Mouse (Mus musculus): ENCODE results near the gene Zdhhc24. TPM values are rescaled to one million over a fixed set of nuclear protein-coding genes. Genes with fewer than 3 reads are reported as not detected.

Zdhhc24 gene
- polyA plus RNA-seq, 1 experiment, result 41.3 TPM

GRCm38 (mm10) chr19:4876241-4876640 is 2.2 kb upstream of the Zdhhc24 start:
- H3K27ac ChIP-seq (ENCODE audit: insufficient read depth, low read length), result no peak overlapping the region
- no peak for TF ChIP-seq POLR2A (IDR thresholded peaks at IDR 0.05; ENCODE audit: extremely low read depth, insufficient read depth, low read length)
- TF ChIP-seq CTCF (IDR thresholded peaks at IDR 0.05; ENCODE audit: extremely low read depth, insufficient read depth, low read length), result no peak
- no peak overlapping the region for H3K4me3 ChIP-seq (ENCODE audit: insufficient read depth, low read length)
- H3K4me1 ChIP-seq (ENCODE audit: control insufficient read depth, insufficient read depth, low read length), result peaks cover 3% of the 10 kb centered on the region; the same call in 1 of the 2 replicates

GRCm38 (mm10) chr19:4876755-4877154 is 1.7 kb upstream of the Zdhhc24 start:
- Histone ChIP-seq H3K4me1 (ENCODE audit: control insufficient read depth, insufficient read depth, low read length) (peaks cover 3% of the 10 kb centered on the region; the same call in 1 of the 2 replicates), H3K4me3 (ENCODE audit: insufficient read depth, low read length) (no peak overlapping the region), H3K27ac (ENCODE audit: insufficient read depth, low read length) (no peak overlapping the region)
- TF ChIP-seq CTCF (IDR thresholded peaks at IDR 0.05; ENCODE audit: extremely low read depth, insufficient read depth, low read length), result no peak
- no peak for TF ChIP-seq POLR2A (IDR thresholded peaks at IDR 0.05; ENCODE audit: extremely low read depth, insufficient read depth, low read length)

- Histone ChIP-seq H3K27ac (ENCODE audit: insufficient read depth, low read length) (0 out of 2 replicates have a peak within 1 kb of the TSS, but pooled peaks have one; percentile 23), H3K4me1 (ENCODE audit: control insufficient read depth, insufficient read depth, low read length) (peaks cover 3% of the 10 kb centered on the region; the same call in 1 of the 2 replicates), H3K4me3 (ENCODE audit: insufficient read depth, low read length) (peak within 1 kb of the TSS; percentile 84)
- TF ChIP-seq POLR2A (IDR thresholded peaks at IDR 0.05; ENCODE audit: extremely low read depth, insufficient read depth, low read length), result no peak
These were observed 683 bp upstream of the Zdhhc24 start, which contains the start of gene Actn3 for GRCm38 (mm10) chr19:4877785-4878184. Actn3 (minus strand) TSS chr19:4877909.

GRCm38 (mm10) chr19:4879324-4879703 is 846 bp downstream of the Zdhhc24 start:
- Histone ChIP-seq H3K4me3 (ENCODE audit: insufficient read depth, low read length) (peak overlapping the region; percentile 84), H3K27ac (ENCODE audit: insufficient read depth, low read length) (no peak overlapping the region), H3K4me1 (ENCODE audit: control insufficient read depth, insufficient read depth, low read length) (peaks cover 3% of the 10 kb centered on the region; the same call in 1 of the 2 replicates)
- TF ChIP-seq POLR2A (IDR thresholded peaks at IDR 0.05; ENCODE audit: extremely low read depth, insufficient read depth, low read length), result no peak
- no peak for TF ChIP-seq CTCF (IDR thresholded peaks at IDR 0.05; ENCODE audit: extremely low read depth, insufficient read depth, low read length)

GRCm38 (mm10) chr19:4883961-4884360 is 5.5 kb downstream of the Zdhhc24 start:
- no peak for TF ChIP-seq CTCF (IDR thresholded peaks at IDR 0.05; ENCODE audit: extremely low read depth, insufficient read depth, low read length)
- TF ChIP-seq POLR2A (IDR thresholded peaks at IDR 0.05; ENCODE audit: extremely low read depth, insufficient read depth, low read length), result no peak
- H3K27ac ChIP-seq (ENCODE audit: insufficient read depth, low read length), result no peak overlapping the region
- peaks cover 2% of the 10 kb centered on the region; the same call in 1 of the 2 replicates for H3K4me1 ChIP-seq (ENCODE audit: control insufficient read depth, insufficient read depth, low read length)
- H3K4me3 ChIP-seq (ENCODE audit: insufficient read depth, low read length), result no peak overlapping the region

GRCm38 (mm10) chr19:4889791-4890190 is 11.3 kb downstream of the Zdhhc24 start:
- Histone ChIP-seq H3K4me1 (ENCODE audit: control insufficient read depth, insufficient read depth, low read length) (no peaks in the 10 kb centered on the region), H3K4me3 (ENCODE audit: insufficient read depth, low read length) (no peak overlapping the region), H3K27ac (ENCODE audit: insufficient read depth, low read length) (no peak overlapping the region)
- TF ChIP-seq POLR2A (IDR thresholded peaks at IDR 0.05; ENCODE audit: extremely low read depth, insufficient read depth, low read length) (no peak), CTCF (IDR thresholded peaks at IDR 0.05; ENCODE audit: extremely low read depth, insufficient read depth, low read length) (no peak)

GRCm38 (mm10) chr19:4891798-4892197 is 13.3 kb downstream of the Zdhhc24 start:
- no peak for TF ChIP-seq CTCF (IDR thresholded peaks at IDR 0.05; ENCODE audit: extremely low read depth, insufficient read depth, low read length)
- TF ChIP-seq POLR2A (IDR thresholded peaks at IDR 0.05; ENCODE audit: extremely low read depth, insufficient read depth, low read length), result no peak
- H3K27ac ChIP-seq (ENCODE audit: insufficient read depth, low read length), result no peak overlapping the region
- no peaks in the 10 kb centered on the region for H3K4me1 ChIP-seq (ENCODE audit: control insufficient read depth, insufficient read depth, low read length)
- no peak overlapping the region for H3K4me3 ChIP-seq (ENCODE audit: insufficient read depth, low read length)

- Histone ChIP-seq H3K4me3 (ENCODE audit: insufficient read depth, low read length) (no peak overlapping the region), H3K4me1 (ENCODE audit: control insufficient read depth, insufficient read depth, low read length) (no peaks in the 10 kb centered on the region), H3K27ac (ENCODE audit: insufficient read depth, low read length) (no peak overlapping the region)
- TF ChIP-seq CTCF (IDR thresholded peaks at IDR 0.05; ENCODE audit: extremely low read depth, insufficient read depth, low read length) (no peak), POLR2A (IDR thresholded peaks at IDR 0.05; ENCODE audit: extremely low read depth, insufficient read depth, low read length) (no peak)
These were observed 18.5 kb downstream of the Zdhhc24 start for GRCm38 (mm10) chr19:4896780-4897520.

- no peak for TF ChIP-seq CTCF (IDR thresholded peaks at IDR 0.05; ENCODE audit: extremely low read depth, insufficient read depth, low read length)
- H3K27ac ChIP-seq (ENCODE audit: insufficient read depth, low read length), result no peak overlapping the region
- no peaks in the 10 kb centered on the region for H3K4me1 ChIP-seq (ENCODE audit: control insufficient read depth, insufficient read depth, low read length)
- no peak overlapping the region for H3K4me3 ChIP-seq (ENCODE audit: insufficient read depth, low read length)
These were observed 20.5 kb downstream of the Zdhhc24 start for GRCm38 (mm10) chr19:4898972-4899371.

- Histone ChIP-seq H3K27ac (ENCODE audit: insufficient read depth, low read length) (no peak overlapping the region), H3K4me3 (ENCODE audit: insufficient read depth, low read length) (no peak overlapping the region), H3K4me1 (ENCODE audit: control insufficient read depth, insufficient read depth, low read length) (no peaks in the 10 kb centered on the region)
- no peak for TF ChIP-seq POLR2A (IDR thresholded peaks at IDR 0.05; ENCODE audit: extremely low read depth, insufficient read depth, low read length)
- no peak for TF ChIP-seq CTCF (IDR thresholded peaks at IDR 0.05; ENCODE audit: extremely low read depth, insufficient read depth, low read length)
These were observed 21.4 kb downstream of the Zdhhc24 start for GRCm38 (mm10) chr19:4899888-4900287.
